Mouse (Mus musculus) CD4-positive, CD25-positive, alpha-beta regulatory T cell, adult 9 weeks (primary cell): ENCODE data around the gene Ppp1r1b. TPM values are rescaled to one million over a fixed set of nuclear protein-coding genes. Genes with fewer than 3 reads are reported as not detected.

ENCODE experiments used
- polyA plus RNA-seq: library from polyadenylated mRNA; unstranded; fragments of 100-300 nt; shearing (Covaris generic); gene quantifications from one replicate; pipeline ENCODE4 v1.2.1, GENCODE M21; 2017

Ppp1r1b gene
- not detected for polyA plus RNA-seq

DNA sequence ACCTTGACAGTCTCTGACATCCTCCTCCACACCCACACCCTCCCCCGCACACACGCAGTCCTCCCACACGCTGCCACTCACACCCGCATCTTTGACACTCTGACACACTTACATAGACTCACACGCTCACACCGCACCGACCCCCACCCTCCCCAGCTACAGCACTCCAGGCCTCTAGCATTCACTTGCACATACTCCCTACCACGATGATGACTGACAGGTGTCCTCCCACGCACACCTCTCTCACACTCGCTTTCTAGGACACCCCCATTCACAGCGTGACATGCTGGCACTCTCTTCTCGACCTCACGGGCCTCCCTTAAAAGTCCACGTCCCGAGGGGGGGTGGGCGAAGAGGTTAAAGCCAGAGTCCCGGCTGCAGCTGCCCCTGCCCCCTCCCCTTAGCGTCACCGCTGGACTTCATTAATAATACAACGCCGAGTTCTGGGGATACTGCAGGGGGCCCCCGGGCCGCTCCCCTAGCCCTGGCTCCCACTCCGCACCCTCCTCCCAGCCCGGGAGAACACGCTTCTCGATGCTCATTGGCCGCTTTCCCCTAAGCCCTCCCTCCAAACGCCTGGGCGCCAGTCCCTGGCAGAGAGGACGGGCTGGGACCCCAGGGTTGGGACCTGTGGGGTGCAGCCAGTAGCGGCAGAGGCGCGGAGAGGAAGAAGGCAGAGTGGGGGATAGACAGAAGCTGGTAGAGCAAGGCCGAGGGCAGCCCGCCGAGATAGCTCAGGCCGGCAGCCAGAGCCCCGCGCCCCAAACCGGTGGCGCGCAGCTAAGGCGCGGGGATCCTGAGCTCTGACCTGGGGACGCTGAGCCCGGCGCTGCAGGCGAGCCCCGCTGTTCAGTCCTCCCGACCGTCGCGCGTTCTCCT is at the start of gene Ppp1r1b:
TSS of gene Ppp1r1b (plus strand) at position 322 of the 879 bp plus-strand sequence.

GRCm38 (mm10) chr11:98329081-98329959 is 18.9 kb upstream of the Ppp1r1b start, which contains the start of gene Neurod2:
Gene Neurod2 (minus strand): TSS chr11:98329648.

GRCm38 (mm10) chr11:98358161-98359083 is 10.2 kb downstream of the Ppp1r1b start, which contains the start of gene Stard3:
Gene Stard3 (plus strand): TSS chr11:98358368.

DNA sequence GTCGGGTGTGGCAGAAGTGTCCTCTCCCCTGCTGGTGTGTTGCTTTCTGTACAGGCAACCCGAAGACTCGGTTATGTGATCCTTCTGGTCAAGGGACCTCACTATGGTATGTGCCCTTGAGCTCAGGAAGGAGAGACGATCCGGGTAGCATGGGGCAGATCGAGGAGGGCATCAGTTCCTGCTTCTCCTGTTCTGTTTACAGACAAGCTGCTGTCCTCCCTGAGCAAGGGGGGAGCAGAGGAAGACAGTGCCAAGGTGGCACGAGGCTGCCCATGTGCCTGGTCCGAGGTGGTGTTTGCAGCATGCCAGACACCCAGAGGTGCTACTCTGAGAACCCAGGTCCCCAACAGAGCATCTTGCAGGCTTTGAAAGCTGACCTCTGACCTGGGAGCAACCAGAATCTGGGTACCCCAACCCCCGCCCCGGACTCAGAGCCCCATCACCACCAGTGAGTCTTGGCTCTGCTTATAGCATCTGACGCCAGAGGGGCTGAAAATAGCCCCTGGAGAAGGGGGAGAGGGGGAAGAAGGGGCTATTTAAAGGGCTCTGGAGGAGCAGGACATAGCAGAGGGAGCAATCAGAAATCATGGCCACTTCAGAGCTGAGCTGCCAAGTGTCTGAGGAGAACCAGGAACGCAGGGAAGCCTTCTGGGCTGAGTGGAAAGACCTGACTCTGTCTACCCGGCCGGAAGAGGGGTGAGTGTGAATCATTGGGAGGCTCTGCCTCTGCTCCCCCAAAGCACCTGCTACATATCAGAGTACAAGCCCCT is 35.2 kb downstream of the Ppp1r1b start, which contains the start of gene Tcap:
TSS of gene Tcap (plus strand) at position 551 of the 770 bp plus-strand sequence.

DNA sequence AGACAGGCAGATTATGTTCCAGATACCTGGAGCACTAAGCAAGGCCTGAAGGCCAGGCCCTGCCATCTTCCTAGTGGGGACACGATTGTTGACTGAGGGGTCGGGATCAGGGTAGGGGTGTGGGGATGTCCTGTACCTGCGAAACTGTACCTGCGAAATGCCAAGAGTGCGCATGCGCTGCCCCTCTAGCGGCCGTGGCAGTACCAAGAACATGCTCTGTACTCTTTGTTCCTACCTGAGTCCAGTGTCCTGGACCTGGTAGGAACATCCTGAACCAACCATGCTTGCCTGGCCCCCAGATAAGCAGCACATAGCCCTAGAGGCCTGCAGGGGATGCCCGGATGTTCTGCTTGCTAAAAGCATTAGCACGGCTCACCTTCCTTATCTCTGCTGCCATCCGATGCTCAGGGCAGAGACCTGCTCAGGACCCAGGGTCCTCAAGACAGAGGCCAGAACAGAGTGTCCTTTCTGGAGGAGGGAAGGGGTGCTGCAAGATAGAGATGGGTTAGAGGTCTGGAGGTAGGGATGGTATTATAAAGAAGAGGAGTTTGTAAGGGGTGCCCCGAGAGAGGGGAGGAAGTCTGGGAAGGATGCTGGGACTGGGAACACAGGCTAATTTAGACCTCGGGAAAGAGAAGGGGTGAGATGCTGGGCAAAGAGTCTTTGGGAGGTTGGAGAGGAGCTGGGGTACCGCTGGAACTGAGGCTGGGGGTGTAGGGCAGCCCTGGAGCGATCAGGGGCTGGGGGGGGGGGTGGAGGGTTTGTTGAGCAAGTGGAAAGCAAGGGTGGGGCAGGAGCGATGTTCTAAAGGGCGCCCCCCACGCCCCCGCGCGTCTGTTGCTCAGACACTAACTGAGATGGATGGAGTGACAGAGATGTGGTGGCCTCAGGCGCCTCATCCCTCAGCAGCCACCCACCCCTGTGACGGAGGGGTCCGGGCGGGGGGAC is 37.7 kb downstream of the Ppp1r1b start, which contains the start of gene Pnmt:
TSS of gene Pnmt (plus strand) at position 813 of the 948 bp plus-strand sequence.

DNA sequence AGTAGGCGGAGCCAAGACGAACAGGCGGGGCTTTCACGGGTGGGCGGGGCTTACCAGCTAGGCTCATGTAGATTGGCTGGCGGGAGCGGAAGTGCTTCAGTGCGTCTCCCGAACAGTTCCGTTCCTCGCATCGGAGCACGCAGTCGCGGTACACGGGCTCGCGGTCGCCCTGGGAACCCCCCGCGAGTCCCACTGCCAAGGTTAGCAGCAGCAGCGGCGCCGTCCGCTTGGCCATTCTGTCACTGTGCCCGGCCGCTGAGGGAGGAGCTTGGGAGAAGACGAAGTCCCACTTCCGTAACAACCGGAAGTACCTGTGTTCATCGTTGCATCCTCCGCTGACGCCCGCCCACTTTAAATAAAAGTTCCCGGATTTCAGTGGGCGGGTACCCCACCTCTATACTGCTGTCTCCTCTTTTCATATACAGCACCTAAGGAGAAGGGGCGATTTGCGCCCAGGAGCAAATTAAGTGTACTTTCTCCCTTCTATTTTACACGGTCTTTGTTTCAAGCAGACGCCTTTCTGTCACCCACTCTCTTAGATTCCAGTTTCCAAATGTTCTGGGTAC is 52.0 kb downstream of the Ppp1r1b start, which contains the start of gene Pgap3:
TSS of gene Pgap3 (minus strand) at position 330 of the 566 bp plus-strand sequence.

Other genes starting within 250 kb of the Ppp1r1b start
- 8.4 TPM for gene Fbxl20, start 198.0 kb upstream of the Ppp1r1b start, polyA plus RNA-seq
- 52.7 TPM for gene Med1, start 155.1 kb upstream of the Ppp1r1b start, polyA plus RNA-seq
- gene Cdk12, start 145.3 kb upstream of the Ppp1r1b start, polyA plus RNA-seq, result 19.0 TPM
- not detected for gene Neurod2, start 18.8 kb upstream of the Ppp1r1b start, polyA plus RNA-seq
- gene Stard3, start 10.0 kb downstream of the Ppp1r1b start, polyA plus RNA-seq, result 78.8 TPM
- gene Tcap, start 35.4 kb downstream of the Ppp1r1b start, polyA plus RNA-seq, result not detected
- gene Pnmt, start 38.0 kb downstream of the Ppp1r1b start, polyA plus RNA-seq, result not detected
- gene Pgap3, start 52.1 kb downstream of the Ppp1r1b start, polyA plus RNA-seq, result 15.1 TPM
- 0.32 TPM for gene Erbb2, start 64.1 kb downstream of the Ppp1r1b start, polyA plus RNA-seq
- 204 TPM for gene Mien1, start 90.6 kb downstream of the Ppp1r1b start, polyA plus RNA-seq
- gene Grb7, start 98.0 kb downstream of the Ppp1r1b start, polyA plus RNA-seq, result 6.2 TPM
- gene Ikzf3, start 197.6 kb downstream of the Ppp1r1b start, polyA plus RNA-seq, result 58.0 TPM
- gene Zpbp2, start 202.7 kb downstream of the Ppp1r1b start, polyA plus RNA-seq, result 5.6 TPM
- 90.2 TPM for gene Ormdl3, start 239.0 kb downstream of the Ppp1r1b start, polyA plus RNA-seq
- gene Lrrc3c, start 249.9 kb downstream of the Ppp1r1b start, polyA plus RNA-seq, result not detected